Mouse (Mus musculus): Measurements from ENCODE around the gene Cyp2c29.
"Not testable (repeated sequence)": the region's sequence is repeated elsewhere in the genome, so short reads cannot be mapped to it uniquely, and the experiment has no call there.

Gene Cyp2c29

DNA sequence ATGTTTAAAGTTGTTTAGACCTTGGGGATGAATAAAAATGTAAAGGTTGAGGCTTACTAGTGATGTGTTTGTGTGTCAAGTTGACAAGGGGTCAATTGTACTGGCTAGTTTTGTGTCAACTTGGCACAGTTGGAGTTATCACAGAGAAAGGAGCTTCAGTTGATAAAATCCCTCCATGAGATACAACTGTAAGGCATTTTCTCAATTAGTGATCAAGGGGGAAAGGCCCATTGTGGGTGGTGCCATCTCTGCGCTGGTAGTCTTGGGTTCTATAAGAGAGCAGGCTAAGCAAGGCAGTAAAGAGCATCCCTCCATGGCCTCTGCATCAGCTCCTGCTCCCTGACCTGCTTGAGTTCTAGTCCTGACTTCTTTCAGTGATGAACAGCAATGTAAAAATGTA, at the start of gene Cyp2c29:
Gene Cyp2c29, plus strand, starts transcription at position 301 of the 400 bp plus-strand sequence.
- not testable (repeated sequence) for DNase-seq (ENCODE audit: low read depth, low spot score)

DNA sequence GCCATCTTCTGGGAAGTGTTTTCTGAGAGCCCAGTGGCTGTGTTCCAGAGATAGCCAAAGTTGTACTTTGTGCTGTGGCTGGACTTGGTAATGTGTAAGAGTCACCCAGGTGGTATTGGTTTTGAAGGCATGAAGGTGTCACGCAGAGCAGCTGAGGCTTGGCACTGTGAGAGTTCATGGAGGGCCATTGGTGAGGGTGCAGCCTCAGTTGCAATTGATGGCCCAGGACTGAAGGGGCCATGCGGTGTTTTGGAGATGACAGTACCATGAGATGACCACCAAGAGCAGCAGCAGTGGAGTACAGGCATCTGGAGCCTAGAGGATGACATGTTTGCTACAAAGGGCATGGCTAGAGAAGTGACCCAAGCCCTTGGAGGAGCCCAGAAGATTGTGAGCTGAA, 2.2 kb upstream of the Cyp2c29 start:
- DNase-seq (ENCODE audit: low read depth, low spot score): not testable (repeated sequence)

DNA sequence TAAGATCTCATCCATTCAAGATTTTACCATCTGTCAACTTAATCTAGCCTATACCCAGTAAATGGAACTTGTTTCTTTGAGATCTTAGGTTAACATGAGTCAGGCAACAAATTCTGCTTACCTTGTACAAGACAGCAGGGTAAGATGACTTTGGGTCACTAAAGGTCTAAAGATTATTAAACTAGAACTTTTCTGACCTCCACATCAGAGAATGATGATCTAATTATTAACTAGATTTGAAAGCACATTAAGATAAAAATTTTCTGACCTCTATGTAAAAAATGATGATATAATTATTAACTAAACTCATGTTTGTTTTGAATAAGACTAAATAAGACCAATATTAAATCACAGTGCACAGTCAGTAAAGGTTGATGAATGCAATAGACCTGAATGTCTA, 13.6 kb downstream of the Cyp2c29 start:
- no peak for DNase-seq (ENCODE audit: low read depth, low spot score)

DNA sequence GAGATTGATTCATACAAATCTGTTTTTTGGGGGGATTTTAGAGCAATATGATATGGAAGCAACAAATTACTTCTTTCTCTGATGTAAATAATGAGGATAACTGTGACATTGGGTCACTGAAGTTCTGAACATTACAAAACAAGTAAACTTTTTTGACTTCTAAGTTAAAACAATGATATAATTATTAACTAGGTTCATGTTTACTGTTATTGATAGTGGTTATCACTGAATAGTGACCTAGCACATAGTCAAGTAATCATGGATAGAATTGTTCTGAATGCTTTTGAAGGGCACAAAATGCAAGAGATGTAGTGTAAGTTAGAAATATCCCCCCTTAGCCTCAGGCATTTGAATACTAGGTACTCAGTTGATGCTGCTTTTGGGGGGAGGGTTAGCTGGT, 16.4 kb downstream of the Cyp2c29 start:
- no peak for DNase-seq (ENCODE audit: low read depth, low spot score)

DNA sequence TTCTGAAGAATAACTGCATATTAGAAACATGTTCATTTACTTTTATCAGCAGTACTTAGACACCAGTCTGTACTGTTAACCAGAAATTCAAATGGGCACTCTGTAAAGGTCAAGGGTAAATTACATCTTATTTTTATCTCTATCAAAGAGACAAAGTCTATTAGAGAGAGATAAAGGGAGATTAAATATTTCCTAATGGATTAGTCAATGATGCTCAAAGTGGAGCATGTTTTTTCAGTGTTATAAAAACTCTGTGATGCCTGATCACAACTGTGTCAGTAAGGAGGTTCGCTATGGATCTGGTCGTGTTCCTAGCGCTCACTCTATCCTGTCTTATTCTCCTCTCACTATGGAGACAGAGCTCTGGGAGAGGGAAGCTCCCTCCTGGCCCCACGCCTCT, 17.6 kb downstream of the Cyp2c29 start:
- DNase-seq (ENCODE audit: low read depth, low spot score): no peak

DNA sequence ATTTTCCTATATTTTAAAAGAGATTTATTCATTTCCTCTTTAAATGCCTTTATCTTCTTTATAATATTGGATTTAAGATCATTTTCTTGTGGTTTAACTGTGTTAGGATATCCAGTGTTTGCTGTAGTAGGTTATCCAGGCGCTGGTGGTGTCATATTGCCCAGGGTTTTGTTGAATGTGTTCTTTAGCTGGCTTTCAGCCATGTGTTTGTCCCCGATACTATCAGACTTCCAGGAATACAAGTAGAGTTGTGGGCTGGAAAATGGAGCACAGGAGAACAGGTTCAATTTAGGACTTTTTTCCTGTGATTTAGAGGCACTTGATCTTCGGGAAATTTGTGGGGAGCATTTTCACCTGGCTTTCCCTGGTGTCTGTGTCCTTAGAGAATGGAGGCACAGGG, 19.8 kb downstream of the Cyp2c29 start:
- DNase-seq (ENCODE audit: low read depth, low spot score): no peak
